Mouse (Mus musculus) embryonic facial prominence, embryonic 14.5 days (tissue): Measurements from ENCODE around the gene Syt11. TPM values are rescaled to one million over a fixed set of nuclear protein-coding genes. Genes with fewer than 3 reads are reported as not detected.
A peak's percentile ranks its signal among the peaks of the same experiment; 100 is the strongest.
"Not testable (repeated sequence)": the region's sequence is repeated elsewhere in the genome, so short reads cannot be mapped to it uniquely, and the experiment has no call there.

Source experiments
- ATAC-seq: fragments of 200-750 bp; cut with Nextera tagmentation; 2 replicates; pipeline ENCODE4 v1.8.0; 2017; ENCODE audit warnings: low read depth, moderate number of reproducible peaks, moderate TSS enrichment
- DNase-seq: peaks from one replicate; pipeline ENCODE4 v3.0.0-alpha.2; 2015; ENCODE audit warnings: low spot score
- H3K27ac ChIP-seq: fragments of 300-500 bp; sonication (generic); replicated peaks from 2 replicates; pipeline ENCODE4 v1.5.1; 2014; ENCODE audit warnings: low read depth, mild to moderate bottlenecking, low read length, moderate library complexity
- H3K27me3 ChIP-seq: fragments of 300-500 bp; sonication (generic); replicated peaks from 2 replicates; pipeline ENCODE4 v1.6.1; 2014; ENCODE audit warnings: low read length; ENCODE audit not compliant: control insufficient read depth, insufficient read depth
- H3K36me3 ChIP-seq: fragments of 300-500 bp; sonication (generic); 2 replicates; pipeline ENCODE4 v1.6.1; 2014; ENCODE audit warnings: low read length, mixed read lengths; ENCODE audit not compliant: control insufficient read depth, insufficient read depth
- H3K4me1 ChIP-seq: fragments of 300-500 bp; sonication (generic); 2 replicates; pipeline ENCODE4 v1.6.1; 2014; ENCODE audit warnings: antibody characterized with exemption, low read length; ENCODE audit not compliant: control insufficient read depth, insufficient read depth
- H3K4me2 ChIP-seq: fragments of 300-500 bp; sonication (generic); 2 replicates; pipeline ENCODE4 v1.6.1; 2014; ENCODE audit warnings: low read depth, mild to moderate bottlenecking, low read length, moderate library complexity, mixed read lengths
- H3K4me3 ChIP-seq: fragments of 300-500 bp; sonication (generic); 2 replicates; pipeline ENCODE4 v1.5.1; 2014; ENCODE audit warnings: low read depth, mild to moderate bottlenecking, low read length
- H3K9ac ChIP-seq: fragments of 300-500 bp; sonication (generic); 2 replicates; pipeline ENCODE4 v1.6.1; 2014; ENCODE audit warnings: low read depth, mild to moderate bottlenecking, low read length, moderate library complexity, mixed read lengths
- H3K9me3 ChIP-seq: fragments of 300-500 bp; sonication (generic); 2 replicates; pipeline ENCODE4 v1.6.1; 2016; ENCODE audit warnings: low read length; ENCODE audit not compliant: control insufficient read depth
- WGBS: fragments of 180-500 bp; shearing (Covaris S2); extraction: QIAGEN DNeasy Blood & Tissue Kit; methylation state at CpG from one replicate; pipeline ENCODE4 v1.1.7; 2014; 5-methylcytosine and 5-hydroxymethylcytosine counted together
- polyA plus RNA-seq: library from polyadenylated mRNA; unstranded; fragments of >200 nt; fragmentation: Nextera tagmentation; extraction: Ambion mirVana; gene quantifications from 2 replicates; pipeline ENCODE4 v1.2.1, GENCODE M21; 2014

Gene Syt11
- polyA plus RNA-seq = 25.8 and 30.9 TPM in 2 replicates

- peak within 1 kb of the TSS; percentile 53 for H3K4me2 ChIP-seq
- H3K4me1 ChIP-seq, DNase-seq, H3K27me3 ChIP-seq, H3K27ac ChIP-seq, H3K36me3 ChIP-seq, H3K9me3 ChIP-seq: not testable (repeated sequence)
- H3K9ac ChIP-seq = peak within 1 kb of the TSS; percentile 45; the same call in 1 of the 2 replicates
- peak; percentile 73 for ATAC-seq
- WGBS = 4% methylated on average over 28 of the region's 51 CpGs
- H3K4me3 ChIP-seq = peak within 1 kb of the TSS; percentile 38
These were observed at the start of gene Syt11 for GRCm38 (mm10) chr3:88774939-88775841. Gene Syt11, minus strand, starts transcription at chr3:88775164.

- WGBS = 90% methylated on average over 5 of the region's 5 CpGs
- DNase-seq (no peak), ATAC-seq (no peak)
- no peak overlapping the region for H3K4me3 ChIP-seq
- H3K27ac ChIP-seq = no peak overlapping the region
- peaks cover 16% of the 10 kb centered on the region for H3K36me3 ChIP-seq
- no peaks in the 10 kb centered on the region for H3K9me3 ChIP-seq
- H3K9ac ChIP-seq = no peak overlapping the region
- H3K27me3 ChIP-seq = no peaks in the 10 kb centered on the region
- H3K4me1 ChIP-seq = no peaks in the 10 kb centered on the region
- H3K4me2 ChIP-seq = no peak overlapping the region
These were observed 29.1 kb upstream of the Syt11 start for GRCm38 (mm10) chr3:88803910-88804540.

DNA sequence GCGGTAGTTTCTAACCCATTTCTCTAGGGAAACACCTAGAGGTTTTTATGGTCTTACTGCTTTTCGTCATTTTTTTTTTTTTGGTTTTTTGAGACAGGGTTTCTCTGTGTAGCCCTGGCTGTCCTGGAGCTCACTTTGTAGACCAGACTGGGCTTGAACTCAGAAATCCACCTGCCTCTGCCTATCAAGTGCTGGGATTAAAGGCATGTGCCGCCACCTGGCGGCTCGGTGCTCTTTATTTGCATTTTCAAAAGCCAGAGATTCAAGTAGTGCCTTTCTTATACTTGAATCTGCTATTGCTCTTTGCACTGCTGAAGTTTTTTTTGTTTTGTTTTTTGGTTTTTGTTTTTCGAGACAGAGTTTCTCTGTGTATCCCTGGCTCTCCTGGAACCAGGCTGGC, 22.5 kb upstream of the Syt11 start:
- DNase-seq, H3K9me3 ChIP-seq, H3K27me3 ChIP-seq, H3K4me2 ChIP-seq, H3K4me3 ChIP-seq, H3K4me1 ChIP-seq, H3K27ac ChIP-seq, H3K9ac ChIP-seq, ATAC-seq, H3K36me3 ChIP-seq: not testable (repeated sequence)
- WGBS = 82% methylated on average over 6 of the region's 6 CpGs

DNA sequence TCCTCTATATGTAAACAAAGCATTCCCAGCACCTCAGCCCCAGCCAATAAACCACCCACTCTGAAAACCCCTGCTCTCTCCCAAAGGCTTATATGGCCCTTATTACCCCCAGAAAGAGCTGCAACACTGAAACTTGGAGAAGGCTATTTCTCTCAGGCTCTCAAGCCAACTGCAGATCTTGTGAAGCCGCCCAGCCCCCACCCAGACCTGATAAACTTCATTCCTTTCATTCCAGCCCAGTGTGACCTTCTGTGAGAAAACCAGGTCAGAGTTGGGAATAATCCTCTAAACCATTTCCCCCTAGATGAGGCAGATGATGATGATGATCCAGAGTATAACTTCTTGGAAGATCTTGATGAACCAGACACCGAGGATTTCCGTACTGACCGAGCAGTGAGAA, 13.1 kb upstream of the Syt11 start:
- not testable (repeated sequence) for H3K4me2 ChIP-seq, H3K27ac ChIP-seq, H3K27me3 ChIP-seq, H3K4me3 ChIP-seq, H3K9ac ChIP-seq, DNase-seq, ATAC-seq, H3K4me1 ChIP-seq, H3K9me3 ChIP-seq
- no CpG with 5 or more reads among the region's 4 CpGs for WGBS
- H3K36me3 ChIP-seq = peaks cover 14% of the 10 kb centered on the region

DNA sequence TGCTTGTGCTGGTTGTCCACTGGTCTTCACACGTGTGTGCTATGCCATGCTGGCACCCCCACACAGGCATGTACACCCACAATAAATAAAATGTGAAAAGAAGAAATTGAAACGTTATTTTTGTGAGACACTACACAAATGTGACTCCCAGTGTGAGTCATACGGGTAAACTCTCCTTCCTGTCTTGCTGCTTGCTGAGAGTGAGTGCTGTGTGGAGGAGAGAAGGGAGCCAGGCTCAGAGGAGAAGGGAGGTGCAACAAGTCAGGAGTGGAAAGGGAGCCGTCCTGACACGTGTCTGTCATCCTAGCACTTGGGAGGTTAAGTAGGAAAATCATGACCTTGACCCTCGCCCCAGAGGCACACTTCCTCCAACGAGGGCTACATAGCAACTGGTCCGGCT, 11.8 kb upstream of the Syt11 start:
- not testable (repeated sequence) for H3K27ac ChIP-seq, ATAC-seq, H3K4me3 ChIP-seq, H3K4me2 ChIP-seq, H3K9ac ChIP-seq, H3K9me3 ChIP-seq, DNase-seq, H3K27me3 ChIP-seq, H3K4me1 ChIP-seq
- H3K36me3 ChIP-seq = peaks cover 14% of the 10 kb centered on the region
- no CpG with 5 or more reads among the region's 8 CpGs for WGBS

DNA sequence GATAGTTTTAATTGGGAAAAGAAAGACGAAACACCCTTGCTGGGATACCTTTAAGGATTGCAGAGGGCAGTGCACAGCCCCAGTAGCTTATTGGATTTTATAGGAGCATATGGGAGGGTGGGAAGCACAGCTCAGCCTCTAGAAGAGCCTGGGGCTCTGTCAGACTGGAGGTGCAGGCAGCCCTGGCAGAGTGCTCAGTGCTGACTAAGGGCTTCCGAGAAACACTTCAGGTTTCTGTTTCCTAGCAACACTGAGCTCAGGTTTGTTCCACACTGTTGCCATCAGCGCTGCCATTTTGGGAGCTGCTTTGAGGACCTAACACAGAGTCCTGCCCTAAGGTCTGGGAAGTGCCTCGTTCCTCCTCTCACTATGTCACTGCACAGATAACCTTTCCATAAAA, 11.4 kb upstream of the Syt11 start:
- H3K4me1 ChIP-seq, H3K9me3 ChIP-seq: not testable (repeated sequence)
- WGBS = 100% methylated on average over 1 of the region's 4 CpGs

GRCm38 (mm10) chr3:88784889-88785288, 9.9 kb upstream of the Syt11 start:
- H3K27me3 ChIP-seq = no peaks in the 10 kb centered on the region
- WGBS = 88% methylated on average over 5 of the region's 5 CpGs
- H3K36me3 ChIP-seq = peaks cover 14% of the 10 kb centered on the region
- H3K9me3 ChIP-seq = no peaks in the 10 kb centered on the region
- no peak overlapping the region for H3K4me2 ChIP-seq
- ATAC-seq = no peak
- no peak overlapping the region for H3K27ac ChIP-seq
- no peak for DNase-seq
- no peak overlapping the region for H3K9ac ChIP-seq
- no peaks in the 10 kb centered on the region for H3K4me1 ChIP-seq
- H3K4me3 ChIP-seq = no peak overlapping the region

More for the DNA sequence above, 11.4 kb upstream of the Syt11 start:
- H3K4me3 ChIP-seq, ATAC-seq, H3K9ac ChIP-seq, H3K27me3 ChIP-seq, DNase-seq, H3K27ac ChIP-seq, H3K4me2 ChIP-seq: not testable (repeated sequence)
- H3K36me3 ChIP-seq = peaks cover 14% of the 10 kb centered on the region

GRCm38 (mm10) chr3:88773163-88773562, 1.8 kb downstream of the Syt11 start:
- H3K9me3 ChIP-seq, H3K4me1 ChIP-seq, H3K4me3 ChIP-seq, H3K27me3 ChIP-seq, H3K27ac ChIP-seq, H3K36me3 ChIP-seq, H3K9ac ChIP-seq, DNase-seq, ATAC-seq, H3K4me2 ChIP-seq: not testable (repeated sequence)
- WGBS = 70% methylated on average over 4 of the region's 6 CpGs
